Comparison of ENCODE assay signal across 8 mouse cellular contexts in genomic region chr4:125990143-125990542, GRCm38 (mm10). TPM values are rescaled to one million over a fixed set of nuclear protein-coding genes. Genes with fewer than 3 reads are reported as not detected.
A peak's percentile ranks its signal among the peaks of the same experiment; 100 is the strongest.
DNase-seq lines count a peak whose midpoint lies in the region; ATAC-seq and TF ChIP-seq lines count a peak whose summit lies in the region.

No protein-coding gene starts in this region.

- WGBS in bone marrow, adult 2 months = 14% methylated on average over 5 of the region's 7 CpGs
- WGBS in midbrain, embryonic 14.5 days = 23% methylated on average over 7 of the region's 7 CpGs

- no peak overlapping the region for H3K4me2 ChIP-seq in midbrain, embryonic 14.5 days (ENCODE audit: low read length)

- no peaks in the 10 kb centered on the region; the same call in 1 of the 2 replicates for H3K27me3 ChIP-seq in midbrain, embryonic 14.5 days (ENCODE audit: control insufficient read depth, insufficient read depth, low read length)

- no peak for TF ChIP-seq POLR2A in bone marrow, adult 2 months (IDR thresholded peaks at IDR 0.05; ENCODE audit: borderline replicate concordance, control insufficient read depth, low read depth, low read length)

- ATAC-seq in CD4-positive, CD25-positive, alpha-beta regulatory T cell, adult 4 months = no peak
- ATAC-seq in erythroblast, adult 5-6 weeks (replicated peaks; ENCODE audit: low FRiP score, poor library complexity, severe bottlenecking) = peak; percentile 66; the same call in 1 of the 2 replicates
- ATAC-seq in midbrain, embryonic 14.5 days (ENCODE audit: low FRiP score, low TSS enrichment) = peak; percentile 58; the same call in 1 of the 2 replicates

- peak; percentile 95 for TF ChIP-seq CTCF in bone marrow, adult 2 months (IDR thresholded peaks at IDR 0.05; ENCODE audit: control insufficient read depth, insufficient read depth, low read length)

- H3K4me1 ChIP-seq in bone marrow, adult 2 months (ENCODE audit: control insufficient read depth, insufficient read depth, low read length) = no peaks in the 10 kb centered on the region; the same call in 1 of the 2 replicates
- H3K4me1 ChIP-seq in midbrain, embryonic 14.5 days (ENCODE audit: control insufficient read depth, insufficient read depth, low read length) = no peaks in the 10 kb centered on the region

- no peaks in the 10 kb centered on the region for H3K9me3 ChIP-seq in midbrain, embryonic 14.5 days (ENCODE audit: control insufficient read depth, low read length)

- H3K36me3 ChIP-seq in midbrain, embryonic 14.5 days (ENCODE audit: control insufficient read depth, insufficient read depth, low read length) = no peaks in the 10 kb centered on the region

- H3K4me3 ChIP-seq in bone marrow, adult 2 months (replicated peaks; ENCODE audit: control insufficient read depth, low read depth, low read length) = no peak overlapping the region
- H3K4me3 ChIP-seq in midbrain, embryonic 14.5 days (replicated peaks; ENCODE audit: low read depth, low read length) = no peak overlapping the region

- H3K9ac ChIP-seq in midbrain, embryonic 14.5 days (replicated peaks; ENCODE audit: low read length) = no peak overlapping the region

- H3K27ac ChIP-seq in bone marrow, adult 2 months (ENCODE audit: control insufficient read depth, insufficient read depth, low read depth, low read length, poor library complexity) = no peak overlapping the region
- H3K27ac ChIP-seq in midbrain, embryonic 14.5 days (replicated peaks; ENCODE audit: low read depth, low read length) = no peak overlapping the region

- DNase-seq in CD4-positive, CD25-positive, alpha-beta regulatory T cell, adult 2 months (ENCODE audit: low read depth, low spot score) = peak; percentile 64
- peak; percentile 72 for DNase-seq in heart, postnatal 4 days
- DNase-seq in left cerebral cortex, adult 8-10 months (ENCODE audit: low spot score in 2 of 2) = peak; percentile 13 to 58
- peak; percentile 90 for DNase-seq in midbrain, embryonic 14.5 days
- peak; percentile 15 for DNase-seq in spleen, adult 12 weeks (ENCODE audit: low spot score)

RNA-seq across cellular contexts. Expression of gene Csf3r, which starts 34.2 kb away (rescaled TPM):
- polyA plus RNA-seq in CD4-positive, CD25-positive, alpha-beta regulatory T cell, adult 4 months (2017; shearing (Covaris generic)) = not detected
- polyA plus RNA-seq in bone marrow, adult 2 months (2011; ENCODE audit: insufficient read depth, insufficient read length, low replicate concordance, missing spikeins) = 39.0 and 158 TPM in 2 replicates
- 74.2 and 86.5 TPM in 2 replicates for total RNA-seq in erythroblast, adult 5-6 weeks (2015; ENCODE audit: low replicate concordance)
- 18.5 and 32.1 TPM in 2 replicates for total RNA-seq in erythroblast, adult 5-6 weeks (2017; ENCODE audit: low replicate concordance)
- 1 to 10 TPM in 1 of 2 experiments, under 1 TPM in 1; 0.52 to 1.4 TPM for total RNA-seq in heart, postnatal 4 days (2021)
- 10 to 100 TPM in 2 of 4 experiments, 1 to 10 TPM in 2; 4.4 to 24.6 (median 11.5) TPM for total RNA-seq in left cerebral cortex, adult 8-10 months (2022)
- 0.50 and 0.64 TPM in 2 replicates for polyA plus RNA-seq in midbrain, embryonic 14.5 days (2014; fragmentation: Nextera tagmentation; extraction: Ambion mirVana)

RNA-seq across cellular contexts. Expression of gene Mrps15, which starts 56.6 kb away (rescaled TPM):
- polyA plus RNA-seq in CD4-positive, CD25-positive, alpha-beta regulatory T cell, adult 4 months (2017; shearing (Covaris generic)) = 10 to 100 TPM; 49.0 to 58.9 TPM
- 75.0 and 98.1 TPM in 2 replicates for polyA plus RNA-seq in bone marrow, adult 2 months (2011; ENCODE audit: insufficient read depth, insufficient read length, low replicate concordance, missing spikeins)
- 28.2 and 37.1 TPM in 2 replicates for total RNA-seq in erythroblast, adult 5-6 weeks (2015; ENCODE audit: low replicate concordance)
- 3.9 and 14.2 TPM in 2 replicates for total RNA-seq in erythroblast, adult 5-6 weeks (2017; ENCODE audit: low replicate concordance)
- 10 to 100 TPM; 62.9 to 65.3 TPM for total RNA-seq in heart, postnatal 4 days (2021)
- total RNA-seq in left cerebral cortex, adult 8-10 months (2022) = 10 to 100 TPM; 47.9 to 55.3 (median 51.5) TPM
- polyA plus RNA-seq in midbrain, embryonic 14.5 days (2014; fragmentation: Nextera tagmentation; extraction: Ambion mirVana) = 125 and 139 TPM in 2 replicates

Comparison
In these comparisons a context has a peak if more than half of its experiments do, and no peak if none do; other contexts are left out.
1. DNase-seq: peak in every context shown above with its lines; median percentile 90 in midbrain, embryonic 14.5 days; 72 in heart, postnatal 4 days; 64 in CD4-positive, CD25-positive, alpha-beta regulatory T cell, adult 2 months; 36 in left cerebral cortex, adult 8-10 months; 15 in spleen, adult 12 weeks.